Mouse (Mus musculus) CH12.LX (cell line): ENCODE measurements at regions not wholly inside any gene's neighbourhood (a gene's known extent, or its start where the extent isn't known, plus 50 kb on each side); places are given as distances from the start of the nearest gene placed in this dataset.

Experiments used
- CTCF ChIP-seq, 2 experiments: IDR thresholded peaks in 1 of 2; conservative IDR thresholded peaks in 1 of 2; 2 replicates each; pipeline ENCODE4 v1.5.1; 2011 to 2012; ENCODE audit warnings: low read depth in 2 of 2, low read length in 2 of 2, improper control_type of control experiment in 1 of 2, inconsistent platforms in 1 of 2, mild to moderate bottlenecking in 1 of 2, moderate library complexity in 1 of 2
- EP300 ChIP-seq: IDR thresholded peaks from 2 replicates; pipeline ENCODE4 v1.6.1; 2011; ENCODE audit warnings: low read length, improper control_type of control experiment
- MAFK ChIP-seq: IDR thresholded peaks from 2 replicates; pipeline ENCODE4 v1.6.1; 2011; ENCODE audit warnings: low read length, improper control_type of control experiment; ENCODE audit not compliant: insufficient replicate concordance
- MAZ ChIP-seq: IDR thresholded peaks from 2 replicates; pipeline ENCODE4 v1.6.1; 2012; ENCODE audit warnings: low read depth, mild to moderate bottlenecking, inconsistent platforms, low read length, improper control_type of control experiment, moderate library complexity
- MYC ChIP-seq: IDR thresholded peaks from 2 replicates; pipeline ENCODE4 v1.6.1; 2011; ENCODE audit warnings: low read depth, mild to moderate bottlenecking, improper control_type of control experiment, low read length
- POLR2A ChIP-seq: IDR thresholded peaks from 2 replicates; pipeline ENCODE4 v1.6.1; 2011; ENCODE audit warnings: low read depth, mild to moderate bottlenecking, improper control_type of control experiment, low read length
- USF1 ChIP-seq: IDR thresholded peaks from 2 replicates; pipeline ENCODE4 v1.6.1; 2014; ENCODE audit warnings: low read depth, mild to moderate bottlenecking, inconsistent platforms, low read length, improper control_type of control experiment

- TF ChIP-seq POLR2A (no peak), CTCF (conservative IDR thresholded peaks at IDR 0.05 in 1 of 2, IDR thresholded peaks at IDR 0.05 in 1 of 2; ENCODE audit: low read depth in 2 of 2, low read length in 2 of 2) (no peak), MAFK (no peak), MYC (no peak), EP300 (no peak), MAZ (no peak), USF1 (no peak)
Measured at GRCm38 (mm10) chr3:118431031-118431723, 130.8 kb upstream of the Dpyd start.
